Mouse (Mus musculus): ENCODE measurements at regions not wholly inside any gene's neighbourhood (a gene's known extent, or its start where the extent isn't known, plus 50 kb on each side); places are given as distances from the start of the nearest gene placed in this dataset.
"Not testable (repeated sequence)": the region's sequence is repeated elsewhere in the genome, so short reads cannot be mapped to it uniquely, and the experiment has no call there.

GRCm38 (mm10) chr15:24422333-24422942 lies 991.1 kb downstream of the Basp1 start:
- in situ Hi-C loops (cut with MboI; ENCODE audit: low sequenced_read_pairs), result no loop called here

- in situ Hi-C loops (cut with MboI; ENCODE audit: low sequenced_read_pairs), result no loop called here
Observed at GRCm38 (mm10) chr15:24419736-24420135, 993.8 kb downstream of the Basp1 start.

- in situ Hi-C loops (cut with MboI; ENCODE audit: low sequenced_read_pairs), result no loop called here
Observed at GRCm38 (mm10) chr15:24419186-24419585, 994.4 kb downstream of the Basp1 start.

GRCm38 (mm10) chr15:24407691-24408090 lies 1005.9 kb downstream of the Basp1 start:
- in situ Hi-C loops (cut with MboI; ENCODE audit: low sequenced_read_pairs), result no loop called here

GRCm38 (mm10) chr15:24405305-24405704 lies 1008.3 kb downstream of the Basp1 start:
- in situ Hi-C loops (cut with MboI; ENCODE audit: low sequenced_read_pairs), result no loop called here

DNA sequence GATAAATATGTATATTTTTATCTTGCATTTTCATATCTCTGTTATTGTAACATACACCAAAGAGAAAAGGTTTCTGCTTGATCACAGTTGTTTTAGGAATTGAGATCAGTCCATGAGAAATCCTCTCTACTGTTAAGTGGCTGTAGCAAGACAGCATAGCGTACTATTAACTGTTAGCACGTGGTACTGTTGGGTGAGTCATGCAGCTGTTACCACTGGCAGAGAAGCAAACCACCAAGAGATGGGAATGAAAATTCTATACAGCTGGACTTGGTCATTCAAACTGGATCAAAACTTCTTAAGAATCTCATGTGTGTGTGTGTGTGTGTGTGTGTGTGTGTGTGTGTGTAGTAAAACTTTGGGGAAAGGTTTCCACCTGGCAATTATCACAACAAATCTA lies 1013.5 kb downstream of the Basp1 start:
- in situ Hi-C loops (cut with MboI; ENCODE audit: low sequenced_read_pairs), result no loop called here

- in situ Hi-C loops (cut with MboI; ENCODE audit: low sequenced_read_pairs), result no loop called here
Observed at GRCm38 (mm10) chr15:24358398-24358797, 1055.2 kb downstream of the Basp1 start.

- in situ Hi-C loops (cut with MboI; ENCODE audit: low sequenced_read_pairs), result no loop called here
Observed at GRCm38 (mm10) chr15:24348975-24349560, 1064.5 kb downstream of the Basp1 start.

DNA sequence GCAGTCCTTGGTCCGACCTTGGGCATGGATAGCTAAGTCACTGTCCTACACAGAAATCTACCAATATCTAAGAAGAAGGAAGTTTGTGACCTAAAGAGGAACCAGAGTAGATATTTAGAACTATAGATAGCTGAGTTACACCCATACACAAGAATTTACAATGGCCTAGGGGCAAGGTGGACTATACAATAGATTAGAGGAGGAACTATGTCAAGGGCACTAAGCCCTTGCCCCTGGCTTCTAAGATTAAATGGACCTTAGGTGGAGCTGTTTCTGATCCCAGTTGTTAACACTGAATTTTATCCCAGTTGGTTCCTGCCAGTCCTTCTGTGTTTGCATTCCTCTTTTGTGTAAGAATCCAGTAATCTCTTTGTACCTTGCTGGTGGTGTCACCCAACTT lies 1077.7 kb downstream of the Basp1 start:
- in situ Hi-C loops (cut with MboI; ENCODE audit: low sequenced_read_pairs), result not testable (repeated sequence)

DNA sequence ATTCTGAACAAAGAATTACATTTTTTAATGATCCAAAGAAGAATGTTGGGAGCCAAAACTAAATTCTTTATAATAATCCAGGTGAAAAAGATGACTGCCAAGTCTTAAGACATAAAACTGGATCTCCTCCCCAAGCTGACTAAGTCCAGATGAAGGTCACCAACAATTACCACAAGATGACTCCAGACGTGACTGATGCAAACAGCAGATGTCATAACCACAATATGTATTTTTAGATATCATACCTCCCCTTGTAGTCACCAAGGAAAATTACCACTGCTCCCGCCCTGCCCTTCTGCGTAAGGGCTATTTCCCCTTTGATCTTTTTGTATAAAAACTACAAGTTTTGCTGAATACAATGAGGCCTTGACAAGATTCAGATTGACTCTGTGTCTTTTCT lies 1110.4 kb downstream of the Basp1 start:
- in situ Hi-C loops (cut with MboI; ENCODE audit: low sequenced_read_pairs), result not testable (repeated sequence)

GRCm38 (mm10) chr15:24297236-24297635 lies 1116.3 kb downstream of the Basp1 start:
- in situ Hi-C loops (cut with MboI; ENCODE audit: low sequenced_read_pairs), result no loop called here

DNA sequence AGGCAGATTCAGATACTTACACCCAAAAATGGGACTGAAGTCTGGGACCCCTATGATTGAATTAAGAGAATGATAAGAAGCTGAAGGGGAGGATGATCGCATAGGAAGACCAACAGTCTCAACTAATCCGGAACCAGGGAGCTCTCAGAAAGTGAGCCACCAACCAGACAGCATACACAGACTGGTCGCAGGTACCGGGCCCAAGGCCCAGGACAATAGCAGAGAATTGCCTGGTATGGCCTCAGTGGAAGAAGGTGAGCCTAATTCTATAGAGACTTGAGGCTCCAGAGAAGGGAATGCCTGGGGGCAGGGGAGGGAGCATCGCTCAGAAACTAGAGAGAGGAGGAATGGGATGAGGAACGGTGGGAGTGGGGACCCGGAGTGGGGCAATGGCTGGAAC lies 1116.8 kb downstream of the Basp1 start:
- in situ Hi-C loops (cut with MboI; ENCODE audit: low sequenced_read_pairs), result no loop called here

GRCm38 (mm10) chr15:24275100-24275499 lies 1138.5 kb downstream of the Basp1 start:
- in situ Hi-C loops (cut with MboI; ENCODE audit: low sequenced_read_pairs), result no loop called here

DNA sequence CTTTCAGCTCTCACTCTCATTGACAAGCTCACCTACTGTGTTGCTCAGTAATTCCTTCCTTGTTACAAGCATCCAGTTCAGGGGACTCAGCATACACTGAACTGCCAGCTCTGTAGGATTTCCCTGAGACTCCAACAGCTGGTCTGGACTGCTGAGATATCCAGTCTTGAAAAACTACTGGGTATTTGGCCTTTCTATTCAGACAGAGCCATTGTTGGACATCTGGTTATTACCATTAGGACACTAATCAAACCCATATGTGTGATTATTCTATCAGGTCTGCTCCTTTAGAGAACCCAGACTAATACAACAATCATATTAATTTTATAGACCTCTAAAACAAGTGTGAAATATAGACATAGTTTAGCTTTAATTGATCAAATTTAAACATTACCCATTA lies 1146.2 kb downstream of the Basp1 start:
- in situ Hi-C loops (cut with MboI; ENCODE audit: low sequenced_read_pairs), result no loop called here
